Mouse (Mus musculus) embryonic facial prominence, embryonic 11.5 days (tissue): ENCODE measurements at regions not wholly inside any gene's neighbourhood (a gene's known extent, or its start where the extent isn't known, plus 50 kb on each side); places are given as distances from the start of the nearest gene placed in this dataset.

Experiments used
- ATAC-seq: fragments of 200-750 bp; cut with Nextera tagmentation; replicated peaks from 2 replicates; pipeline ENCODE4 v1.8.0; 2017; ENCODE audit warnings: low read depth; ENCODE audit not compliant: insufficient number of reproducible peaks, low FRiP score, low TSS enrichment
- DNase-seq: peaks from one replicate; pipeline ENCODE4 v3.0.0-alpha.2; 2015; ENCODE audit warnings: low spot score
- H3K27ac ChIP-seq: fragments of 300-500 bp; sonication (generic); replicated peaks from 2 replicates; pipeline ENCODE4 v1.5.1; 2014; ENCODE audit warnings: mild to moderate bottlenecking, low read depth, low read length, control low read depth
- H3K27me3 ChIP-seq: fragments of 300-500 bp; sonication (generic); 2 replicates; pipeline ENCODE4 v1.6.1; 2014; ENCODE audit warnings: mild to moderate bottlenecking, low read length, moderate library complexity, mixed read lengths; ENCODE audit not compliant: control insufficient read depth, insufficient read depth
- H3K36me3 ChIP-seq: fragments of 300-500 bp; sonication (generic); replicated peaks from 2 replicates; pipeline ENCODE4 v1.6.1; 2014; ENCODE audit warnings: low read depth, mild to moderate bottlenecking, low read length, moderate library complexity, mixed read lengths; ENCODE audit not compliant: control insufficient read depth, insufficient read depth
- H3K4me1 ChIP-seq: fragments of 300-500 bp; sonication (generic); 2 replicates; pipeline ENCODE4 v1.6.1; 2014; ENCODE audit warnings: low read length, mixed read lengths; ENCODE audit not compliant: control insufficient read depth, insufficient read depth
- H3K4me2 ChIP-seq: fragments of 300-500 bp; sonication (generic); 2 replicates; pipeline ENCODE4 v1.6.1; 2014; ENCODE audit warnings: low read depth, mild to moderate bottlenecking, control low read depth, low read length, moderate library complexity
- H3K4me3 ChIP-seq: fragments of 300-500 bp; sonication (generic); 2 replicates; pipeline ENCODE4 v1.5.1; 2014; ENCODE audit warnings: low read depth, low read length, control low read depth
- H3K9ac ChIP-seq: fragments of 300-500 bp; sonication (generic); replicated peaks from 2 replicates; pipeline ENCODE4 v1.6.1; 2014; ENCODE audit warnings: mild to moderate bottlenecking, control low read depth, low read length
- H3K9me3 ChIP-seq: fragments of 300-500 bp; sonication (generic); replicated peaks from 2 replicates; pipeline ENCODE4 v1.6.1; 2016; ENCODE audit warnings: mild to moderate bottlenecking, low read length, inconsistent platforms, mixed read lengths; ENCODE audit not compliant: control insufficient read depth
- WGBS: fragments of 180-500 bp; shearing (Covaris S2); extraction: QIAGEN DNeasy Blood & Tissue Kit; methylation state at CpG from one replicate; pipeline ENCODE4 v1.1.7; 2014; 5-methylcytosine and 5-hydroxymethylcytosine counted together

GRCm38 (mm10) chr1:92699697-92700096, 51.1 kb upstream of the Otos start:
- no peak overlapping the region for H3K27ac ChIP-seq
- no peak overlapping the region for H3K4me3 ChIP-seq
- WGBS, result 11% methylated on average over 6 of the region's 6 CpGs
- no peaks in the 10 kb centered on the region; the same call in 1 of the 2 replicates for H3K27me3 ChIP-seq
- H3K36me3 ChIP-seq, result no peaks in the 10 kb centered on the region
- ATAC-seq, result no peak
- DNase-seq, result no peak
- H3K9ac ChIP-seq, result no peak overlapping the region
- no peaks in the 10 kb centered on the region for H3K4me1 ChIP-seq
- H3K9me3 ChIP-seq, result no peaks in the 10 kb centered on the region
- H3K4me2 ChIP-seq, result no peak overlapping the region

GRCm38 (mm10) chr1:92699048-92699447, 50.4 kb upstream of the Otos start:
- H3K4me1 ChIP-seq, result no peaks in the 10 kb centered on the region
- no peak for DNase-seq
- H3K4me2 ChIP-seq, result no peak overlapping the region
- ATAC-seq, result peak; percentile 58; the same call in 1 of the 2 replicates
- no peak overlapping the region for H3K27ac ChIP-seq
- H3K27me3 ChIP-seq, result no peaks in the 10 kb centered on the region; the same call in 1 of the 2 replicates
- no peaks in the 10 kb centered on the region for H3K9me3 ChIP-seq
- no peaks in the 10 kb centered on the region for H3K36me3 ChIP-seq
- H3K4me3 ChIP-seq, result no peak overlapping the region
- no peak overlapping the region for H3K9ac ChIP-seq
- 5% methylated on average over 9 of the region's 9 CpGs for WGBS

- no peak for DNase-seq
- WGBS, result 90% methylated on average over 3 of the region's 3 CpGs
- no peaks in the 10 kb centered on the region for H3K36me3 ChIP-seq
These were observed 49.9 kb upstream of the Otos start for GRCm38 (mm10) chr1:92698541-92698940.

More at GRCm38 (mm10) chr1:92698541-92698940, 49.9 kb upstream of the Otos start:
- Histone ChIP-seq H3K9me3 (no peaks in the 10 kb centered on the region), H3K9ac (no peak overlapping the region), H3K4me1 (no peaks in the 10 kb centered on the region), H3K4me2 (no peak overlapping the region), H3K27ac (no peak overlapping the region), H3K27me3 (no peaks in the 10 kb centered on the region; the same call in 1 of the 2 replicates), H3K4me3 (no peak overlapping the region)
- no peak for ATAC-seq
